Mouse (Mus musculus) urinary bladder, adult 18-20 months (tissue): ENCODE results near the gene Bmp5.
"Not testable (repeated sequence)": the region's sequence is repeated elsewhere in the genome, so short reads cannot be mapped to it uniquely, and the experiment has no call there.

ENCODE experiments used
- DNase-seq, 2 experiments: peaks; one replicate each; pipeline ENCODE4 v3.0.0; 2022; ENCODE audit warnings: low spot score in 2 of 2, mixed read lengths in 2 of 2

Bmp5 gene

DNA sequence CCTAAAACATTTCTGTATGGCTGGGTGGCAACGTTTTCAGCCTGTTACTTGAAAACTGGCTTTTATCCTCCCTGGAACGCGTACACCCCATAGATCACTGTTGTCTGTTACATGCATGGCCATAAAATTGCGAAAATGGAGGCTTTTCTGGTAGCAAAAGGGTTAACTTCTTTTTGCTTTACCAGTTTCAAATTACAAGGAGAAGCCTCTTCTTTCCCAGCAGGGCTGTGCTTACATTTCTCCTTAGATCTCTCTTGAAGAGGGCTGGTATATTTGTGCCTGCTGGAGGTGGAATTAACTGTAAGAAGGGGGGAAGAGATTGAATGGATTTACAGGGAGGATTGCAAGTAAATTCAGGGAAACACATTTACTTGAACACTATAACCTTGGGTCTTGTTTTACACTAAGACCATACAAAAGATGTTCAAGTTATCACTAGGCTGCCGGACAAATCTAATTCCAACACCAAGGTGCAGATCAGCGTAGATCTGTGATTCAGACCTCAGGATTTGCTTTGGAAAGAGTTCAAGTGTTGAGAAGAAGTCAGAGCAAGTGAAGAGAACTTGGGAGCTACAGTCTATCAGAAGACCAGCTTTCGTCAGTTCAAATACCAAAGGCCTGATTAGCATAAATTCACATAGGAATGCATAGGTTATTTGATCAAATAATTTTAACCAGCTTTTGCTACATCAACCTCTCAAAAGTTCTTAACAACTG is at the start of gene Bmp5:
TSS of gene Bmp5 (plus strand) at position 236 of the 717 bp plus-strand sequence.
- DNase-seq: no peak

- DNase-seq: no peak
These were observed 15.1 kb upstream of the Bmp5 start for GRCm38 (mm10) chr9:75760075-75760474.

- no peak for DNase-seq
These were observed 13.6 kb upstream of the Bmp5 start for GRCm38 (mm10) chr9:75761567-75761966.

DNA sequence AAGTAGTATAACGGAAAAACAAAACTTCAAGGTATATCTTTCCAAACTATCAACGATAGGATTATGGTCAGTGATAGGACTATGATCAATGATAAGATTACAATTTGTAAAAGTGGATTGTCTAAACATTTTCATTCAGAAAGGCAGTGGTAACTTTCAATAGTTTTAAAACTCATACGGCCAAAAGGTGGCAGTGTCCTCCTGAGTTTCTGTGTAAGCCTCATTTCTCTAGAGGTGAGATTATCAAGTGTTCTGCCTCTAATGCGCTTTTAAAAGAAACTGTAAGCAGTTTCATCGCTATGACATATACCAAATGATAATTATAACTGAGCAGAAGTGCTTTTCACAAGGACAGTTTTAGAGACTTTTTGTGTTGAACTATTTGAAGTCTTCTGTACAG is 12.7 kb upstream of the Bmp5 start:
- DNase-seq: no peak

- no peak for DNase-seq
These were observed 10.4 kb upstream of the Bmp5 start for GRCm38 (mm10) chr9:75764792-75765191.

- DNase-seq: no peak
These were observed 8.6 kb upstream of the Bmp5 start for GRCm38 (mm10) chr9:75766521-75766920.

DNA sequence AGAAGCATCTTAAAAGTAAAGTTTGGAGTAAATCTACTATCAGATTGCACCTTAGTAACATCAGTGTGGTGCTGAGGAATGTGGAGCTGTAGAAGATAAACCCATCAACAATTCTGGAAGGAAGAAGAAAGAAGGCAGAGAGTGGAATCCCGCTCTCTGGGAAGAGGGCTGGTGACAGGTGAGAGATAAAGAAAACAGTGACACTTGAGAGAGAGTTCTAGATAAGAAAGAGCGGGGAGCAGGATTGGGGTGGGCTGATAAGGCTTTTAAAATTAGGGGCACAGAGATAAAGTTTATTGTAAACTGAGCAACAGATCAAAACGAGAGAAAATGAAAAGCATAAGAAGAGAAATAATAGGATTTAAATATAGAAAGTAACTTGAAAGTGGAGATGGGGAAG is 6.1 kb upstream of the Bmp5 start:
- DNase-seq: no peak

DNA sequence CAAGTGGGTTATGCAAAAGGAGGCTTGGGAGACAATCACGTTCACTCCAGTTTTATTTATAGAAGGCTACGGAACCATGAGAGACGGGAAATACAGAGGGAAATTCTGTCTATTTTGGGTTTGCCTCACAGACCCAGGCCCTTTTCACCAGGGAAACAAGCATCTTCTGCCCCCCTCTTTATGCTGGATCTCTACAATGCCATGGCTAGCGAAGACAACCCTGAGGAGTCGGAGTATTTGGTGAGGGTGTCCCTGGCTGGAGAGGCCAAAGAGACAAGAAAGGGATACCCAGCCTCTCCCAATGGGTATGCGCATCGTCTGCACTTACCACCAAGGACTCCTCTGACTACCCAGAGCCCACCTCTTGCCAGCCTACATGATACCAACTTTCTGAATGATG is 989 bp downstream of the Bmp5 start:
- no peak for DNase-seq

GRCm38 (mm10) chr9:75778762-75779346 is 3.7 kb downstream of the Bmp5 start:
- DNase-seq: no peak

DNA sequence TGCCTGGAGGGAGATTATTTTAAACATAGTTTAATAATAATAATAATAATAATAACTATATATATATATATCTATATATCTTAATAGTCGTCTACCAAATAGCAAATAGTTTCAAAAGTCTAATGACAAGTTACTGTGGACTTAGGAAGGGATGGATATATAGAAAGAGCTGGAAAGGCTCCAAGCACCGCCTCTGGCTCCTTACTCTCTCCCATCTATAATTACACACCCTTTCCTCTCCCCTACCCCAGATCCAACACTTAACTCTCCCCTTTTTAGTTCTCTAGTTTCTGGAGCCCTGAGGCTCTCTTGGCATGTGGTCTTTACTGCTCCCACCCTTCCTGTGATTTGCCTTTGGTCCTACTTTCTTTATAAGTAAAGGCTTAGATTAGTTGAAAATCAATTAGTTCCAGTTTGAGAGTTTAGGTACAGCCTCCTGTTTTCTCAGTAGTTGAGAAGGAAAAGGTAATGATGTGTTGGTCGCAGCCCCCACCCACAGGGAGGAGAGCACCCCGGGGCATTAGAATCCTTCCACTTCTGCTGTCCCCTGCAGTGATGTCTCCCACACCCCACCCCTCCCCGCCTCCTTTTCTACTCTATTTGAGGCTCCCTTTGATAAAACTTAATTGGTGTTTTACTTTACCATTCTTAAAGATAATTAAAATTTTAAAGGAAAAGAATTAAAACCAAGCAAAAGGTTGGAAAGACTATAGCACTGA is 5.6 kb downstream of the Bmp5 start:
- no peak for DNase-seq

DNA sequence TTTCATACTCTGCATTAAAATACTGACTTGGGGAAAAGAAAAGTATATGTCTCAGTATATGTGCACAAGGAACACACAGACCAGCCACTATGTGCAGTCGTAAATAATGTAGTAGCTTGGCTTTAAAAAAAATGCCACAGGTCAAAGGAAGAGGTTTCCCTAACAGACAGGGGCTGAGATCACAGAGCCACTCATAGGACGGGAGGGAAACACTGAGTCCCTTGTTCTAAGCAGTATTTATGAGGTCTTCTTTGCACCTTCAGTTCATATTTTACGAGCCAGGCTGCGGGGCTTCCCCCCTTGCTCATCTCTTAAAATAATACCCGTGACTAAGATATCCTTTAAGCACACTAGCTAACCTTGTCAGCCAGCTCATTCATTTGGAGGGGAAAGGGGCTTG is 6.4 kb downstream of the Bmp5 start:
- no peak for DNase-seq

DNA sequence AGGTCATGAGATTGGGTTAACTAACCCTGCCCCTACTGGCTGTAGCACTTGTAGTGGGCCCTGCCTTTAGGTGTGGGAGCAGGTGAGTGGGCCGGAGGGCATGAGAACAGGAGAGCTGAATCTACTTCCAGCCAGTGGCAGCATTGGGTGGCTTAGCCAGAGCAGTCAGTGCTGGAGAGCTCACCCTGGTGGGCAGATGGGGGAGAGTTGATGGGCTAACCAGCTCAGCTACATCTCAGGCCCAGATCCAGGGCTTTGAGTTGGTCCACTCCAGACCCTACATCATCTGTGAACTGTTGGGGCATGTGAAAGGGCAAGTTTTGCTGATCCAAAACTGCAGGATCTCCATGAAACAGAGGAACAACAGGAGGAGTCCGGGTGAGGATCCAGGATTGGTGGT is 8.4 kb downstream of the Bmp5 start:
- no peak for DNase-seq

GRCm38 (mm10) chr9:75785959-75786358 is 10.8 kb downstream of the Bmp5 start:
- DNase-seq: no peak

GRCm38 (mm10) chr9:75787121-75787520 is 12.0 kb downstream of the Bmp5 start:
- DNase-seq: no peak

GRCm38 (mm10) chr9:75789879-75790428 is 14.8 kb downstream of the Bmp5 start:
- no peak for DNase-seq

DNA sequence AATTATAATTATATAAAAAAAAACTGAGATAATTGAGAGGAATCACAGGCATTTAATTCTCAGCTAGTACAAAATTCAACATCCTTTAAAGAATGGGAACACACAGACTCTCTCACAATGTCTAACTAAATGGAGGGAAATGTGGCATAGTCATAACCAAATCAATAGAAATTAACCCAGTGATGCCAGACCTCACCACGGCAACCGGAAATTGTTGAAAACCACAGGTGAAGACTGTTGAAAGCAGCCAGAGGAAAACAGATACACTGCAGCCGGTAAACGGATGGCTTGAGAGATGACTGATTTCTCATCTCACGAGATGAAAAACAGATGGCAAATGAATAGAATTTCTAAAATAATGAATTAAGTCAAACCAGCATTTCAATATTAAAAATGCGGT is 29.8 kb downstream of the Bmp5 start:
- DNase-seq: no peak

GRCm38 (mm10) chr9:75808179-75808578 is 33.0 kb downstream of the Bmp5 start:
- not testable (repeated sequence) for DNase-seq

DNA sequence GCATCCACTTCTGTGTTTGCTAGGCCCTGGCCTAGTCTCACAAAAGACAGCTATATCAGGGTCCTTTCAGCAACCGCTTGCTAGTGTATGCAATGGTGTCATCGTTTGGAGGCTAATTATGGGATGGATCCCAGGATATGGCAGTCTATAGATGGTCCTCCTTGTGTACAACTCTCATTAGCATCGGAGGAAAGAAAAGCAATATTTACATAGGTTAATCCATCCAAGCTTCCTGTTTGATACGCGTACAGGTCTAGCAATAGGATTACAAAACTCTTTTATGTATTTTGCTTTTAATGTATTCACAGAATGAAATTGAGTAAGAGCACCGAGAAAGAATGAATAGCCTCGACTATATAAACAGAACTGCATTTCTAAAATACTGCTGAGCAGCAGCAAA is 33.5 kb downstream of the Bmp5 start:
- no peak for DNase-seq

- DNase-seq: no peak
These were observed 40.0 kb downstream of the Bmp5 start for GRCm38 (mm10) chr9:75815161-75815560.

DNA sequence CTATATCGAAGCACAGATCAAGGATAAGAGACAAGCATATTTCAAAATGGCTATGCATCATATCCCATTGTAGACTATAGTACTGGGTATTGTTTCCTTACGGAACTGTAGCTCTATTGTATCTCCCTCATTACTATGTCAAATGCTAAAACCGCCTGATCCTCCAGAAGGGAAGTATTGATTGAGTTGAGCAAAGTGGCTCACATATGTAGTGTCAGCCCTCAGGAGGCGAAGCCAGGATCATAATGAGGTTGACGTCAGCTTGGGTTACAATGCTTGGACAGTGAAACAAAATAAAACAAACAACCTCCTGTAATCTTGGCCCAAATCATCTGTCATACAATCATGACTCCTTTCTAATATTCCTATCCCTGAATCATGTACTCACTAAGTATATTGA is 43.2 kb downstream of the Bmp5 start:
- DNase-seq: no peak

DNA sequence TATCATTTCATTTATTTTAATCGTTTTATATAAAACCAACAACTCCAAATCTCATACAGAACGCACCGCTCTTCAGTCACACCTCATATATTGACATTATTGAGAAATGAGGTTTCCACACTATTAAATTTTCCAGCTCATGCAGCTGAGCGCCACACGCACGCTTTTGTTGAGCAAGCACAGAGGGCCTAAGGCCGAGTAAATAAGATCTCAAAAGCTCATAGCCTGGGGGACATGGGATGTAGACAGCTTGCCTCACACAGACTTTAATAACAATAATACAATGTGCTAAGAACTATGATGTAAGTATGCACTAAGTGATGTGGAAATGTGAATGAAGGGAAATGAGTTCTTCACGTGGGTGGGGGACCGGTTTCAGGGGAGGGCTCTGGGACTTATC is 57.3 kb downstream of the Bmp5 start:
- no peak for DNase-seq

- DNase-seq: no peak
These were observed 58.1 kb downstream of the Bmp5 start for GRCm38 (mm10) chr9:75833189-75833732.
